In the genomic region with DNA sequence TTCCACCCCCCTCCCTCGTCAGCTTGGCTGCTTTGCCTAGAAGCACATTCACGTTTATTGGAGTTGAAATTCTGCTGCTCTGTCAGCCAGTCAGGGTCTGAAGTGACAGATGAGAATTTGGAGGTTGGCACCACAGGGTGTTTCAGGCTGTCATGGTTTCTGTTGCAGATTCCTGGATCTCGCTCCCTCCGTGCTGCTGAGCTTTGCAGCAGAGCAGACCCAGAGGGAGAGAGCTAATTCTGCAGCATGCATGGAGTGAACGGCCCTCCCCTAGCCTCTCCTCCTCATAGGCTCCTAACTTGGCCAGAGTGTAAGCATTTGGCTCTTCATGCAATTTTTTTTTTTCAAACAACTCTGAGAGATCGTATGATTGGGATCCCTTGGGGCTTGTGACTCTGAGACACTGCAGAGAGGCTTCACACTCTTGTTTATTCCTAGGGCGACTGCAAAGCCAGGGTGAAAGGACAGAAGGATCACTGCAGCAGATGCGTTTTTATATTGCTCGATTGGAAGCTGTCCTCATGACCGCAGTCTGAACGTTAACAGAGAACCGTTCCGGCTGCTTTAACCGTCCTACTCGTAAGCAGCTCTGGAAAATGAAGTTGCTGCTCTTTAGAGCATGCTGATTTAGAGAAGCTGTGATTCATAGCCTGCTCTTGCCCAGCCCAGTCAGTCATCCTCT, we compare ENCODE assay signal across 8 mouse cellular contexts. TPM values are rescaled to one million over a fixed set of nuclear protein-coding genes. Genes with fewer than 3 reads are reported as not detected.
DNase-seq lines count a peak whose midpoint lies in the region; ATAC-seq lines count a peak whose summit lies in the region.

A gene (minus strand): TSS at position 243 of the 682 bp plus-strand sequence.

- no peak for DNase-seq in adrenal gland, adult 8-10 months
- peak; percentile 49 for DNase-seq in cerebellum, adult 9-11 months
- DNase-seq in gastrocnemius, adult 8-10 months (ENCODE audit: low spot score in 2 of 2): peak; percentile 29 to 48
- peak; percentile 46 to 69 for DNase-seq in left cerebral cortex, adult 18-20 months (ENCODE audit: low spot score in 2 of 2)
- peak; percentile 81 for DNase-seq in telencephalon, adult 2 months (ENCODE audit: low read depth, low spot score)
- no peak for DNase-seq in spleen, postnatal 4 days (ENCODE audit: low spot score in 2 of 2)

- no peaks in the 10 kb centered on the region for H3K9me3 ChIP-seq in hindbrain, embryonic 13.5 days
- no peaks in the 10 kb centered on the region for H3K9me3 ChIP-seq in midbrain, embryonic 13.5 days

- peak within 1 kb of the TSS; percentile 63 for H3K9ac ChIP-seq in hindbrain, embryonic 13.5 days
- H3K9ac ChIP-seq in midbrain, embryonic 13.5 days (replicated peaks): peak within 1 kb of the TSS; percentile 28

- peak; percentile 29 for ATAC-seq in hindbrain, embryonic 13.5 days (ENCODE audit: low FRiP score)
- ATAC-seq in midbrain, embryonic 13.5 days: no peak

- WGBS in hindbrain, embryonic 13.5 days: 11% methylated on average over 15 of the region's 15 CpGs
- WGBS in midbrain, embryonic 13.5 days: 31% methylated on average over 15 of the region's 15 CpGs

- no peaks in the 10 kb centered on the region for H3K27me3 ChIP-seq in hindbrain, embryonic 13.5 days
- peaks cover 27% of the 10 kb centered on the region for H3K27me3 ChIP-seq in midbrain, embryonic 13.5 days

- H3K4me2 ChIP-seq in hindbrain, embryonic 13.5 days: peak within 1 kb of the TSS; percentile 49
- H3K4me2 ChIP-seq in midbrain, embryonic 13.5 days (replicated peaks): peak within 1 kb of the TSS; percentile 28

- H3K27ac ChIP-seq in hindbrain, embryonic 13.5 days: peak within 1 kb of the TSS; percentile 85
- H3K27ac ChIP-seq in midbrain, embryonic 13.5 days: peak within 1 kb of the TSS; percentile 56

- peaks cover 60% of the 10 kb centered on the region for H3K4me1 ChIP-seq in hindbrain, embryonic 13.5 days (replicated peaks)
- peaks cover 62% of the 10 kb centered on the region for H3K4me1 ChIP-seq in midbrain, embryonic 13.5 days (replicated peaks)

- H3K36me3 ChIP-seq in hindbrain, embryonic 13.5 days: no peaks in the 10 kb centered on the region
- H3K36me3 ChIP-seq in midbrain, embryonic 13.5 days: no peaks in the 10 kb centered on the region

- peak within 1 kb of the TSS; percentile 30 for H3K4me3 ChIP-seq in hindbrain, embryonic 13.5 days
- peak within 1 kb of the TSS; percentile 22 for H3K4me3 ChIP-seq in midbrain, embryonic 13.5 days (replicated peaks)

RNA-seq across cellular contexts. Expression of the gene that starts here (rescaled TPM):
- 10 to 100 TPM; 33.3 to 48.7 (median 41.3) TPM for total RNA-seq in adrenal gland, adult 8-10 months (2022)
- total RNA-seq in gastrocnemius, adult 8-10 months (2022): 100 to 1,000 TPM in 2 of 4 experiments, 10 to 100 TPM in 2; 70.3 to 108 (median 94.1) TPM
- 150 and 151 TPM in 2 replicates for polyA plus RNA-seq in hindbrain, embryonic 13.5 days (2015; fragmentation: Nextera tagmentation; extraction: Ambion mirVana)
- 1,000 to 10,000 TPM; 1,509 to 1,567 TPM for total RNA-seq in left cerebral cortex, adult 18-20 months (2021)
- polyA plus RNA-seq in midbrain, embryonic 13.5 days (2015; fragmentation: Nextera tagmentation; extraction: Ambion mirVana): 72.8 and 84.5 TPM in 2 replicates

Comparison
In these comparisons a context has a peak if more than half of its experiments do, and no peak if none do; other contexts are left out.
1. RNA of the gene that starts here (total RNA-seq): 1,509 to 1,567 TPM in left cerebral cortex, adult 18-20 months; 70.3 to 108 TPM in gastrocnemius, adult 8-10 months and 33.3 to 48.7 TPM in adrenal gland, adult 8-10 months; every median in the first group is over 10 times any median in the second.
2. DNase-seq: peak in cerebellum, adult 9-11 months (single experiment), gastrocnemius, adult 8-10 months (2 of 2), left cerebral cortex, adult 18-20 months (2 of 2) and telencephalon, adult 2 months (single experiment); none in adrenal gland, adult 8-10 months (single experiment) and spleen, postnatal 4 days (0 of 2).